Mouse (Mus musculus): Measurements from ENCODE around the gene Cpne2. TPM values are rescaled to one million over a fixed set of nuclear protein-coding genes. Genes with fewer than 3 reads are reported as not detected.

The Cpne2 gene
- polyA plus RNA-seq, 1 experiment = 45.7 TPM

DNA sequence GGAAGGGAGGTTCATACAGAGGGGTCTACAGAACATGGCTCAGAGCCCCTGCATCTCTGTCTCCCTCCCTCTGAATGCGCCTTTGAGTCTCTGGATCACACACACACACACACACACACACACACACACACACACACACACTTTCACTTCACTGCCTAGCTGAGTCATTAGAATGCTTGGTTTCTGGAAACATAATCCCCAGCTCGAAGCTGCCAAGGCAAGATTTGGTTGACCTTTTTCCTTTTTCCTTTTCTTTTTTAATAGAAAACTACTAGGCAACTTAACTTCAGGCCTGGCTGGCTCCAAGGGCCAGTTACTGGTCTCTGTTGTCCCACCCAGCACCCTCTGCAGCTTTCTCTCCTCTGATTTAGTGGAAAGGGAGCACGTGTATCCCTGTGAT lies 16.0 kb upstream of the Cpne2 start:
- no peak for TF ChIP-seq CTCF (IDR thresholded peaks at IDR 0.05; ENCODE audit: low read depth, low read length)
- no peak for TF ChIP-seq POLR2A (IDR thresholded peaks at IDR 0.05; ENCODE audit: borderline replicate concordance, low read depth, low read length)
- Histone ChIP-seq H3K4me1 (ENCODE audit: control insufficient read depth, insufficient read depth, low read length) (no peaks in the 10 kb centered on the region), H3K27ac (ENCODE audit: insufficient read depth, low read depth, low read length) (no peak overlapping the region), H3K4me3 (ENCODE audit: insufficient read depth, low read length) (no peak overlapping the region)

DNA sequence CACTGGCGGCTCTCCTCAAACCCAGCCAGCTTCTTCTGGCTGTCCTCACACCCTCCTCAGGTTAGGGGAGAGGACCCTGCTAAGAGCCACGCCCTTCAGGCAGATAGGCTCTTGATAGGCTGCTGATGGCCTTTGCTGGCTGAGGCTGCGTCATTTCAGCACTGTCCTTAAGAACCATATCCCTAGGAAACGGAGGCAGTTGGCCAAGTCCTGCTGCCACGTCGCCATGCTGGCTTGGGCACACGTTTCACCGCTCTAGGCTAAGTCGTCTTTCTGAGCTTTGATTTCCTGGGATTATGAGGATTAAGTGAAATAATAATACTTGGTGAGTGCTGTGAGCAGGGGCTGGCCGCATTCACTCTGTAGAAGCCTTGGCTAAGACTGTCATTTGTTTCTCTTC lies 14.5 kb upstream of the Cpne2 start:
- H3K4me1 ChIP-seq (ENCODE audit: control insufficient read depth, insufficient read depth, low read length) = no peaks in the 10 kb centered on the region
- TF ChIP-seq POLR2A (IDR thresholded peaks at IDR 0.05; ENCODE audit: borderline replicate concordance, low read depth, low read length) = no peak
- TF ChIP-seq CTCF (IDR thresholded peaks at IDR 0.05; ENCODE audit: low read depth, low read length) = no peak
- no peak overlapping the region for H3K27ac ChIP-seq (ENCODE audit: insufficient read depth, low read depth, low read length)
- H3K4me3 ChIP-seq (ENCODE audit: insufficient read depth, low read length) = no peak overlapping the region

DNA sequence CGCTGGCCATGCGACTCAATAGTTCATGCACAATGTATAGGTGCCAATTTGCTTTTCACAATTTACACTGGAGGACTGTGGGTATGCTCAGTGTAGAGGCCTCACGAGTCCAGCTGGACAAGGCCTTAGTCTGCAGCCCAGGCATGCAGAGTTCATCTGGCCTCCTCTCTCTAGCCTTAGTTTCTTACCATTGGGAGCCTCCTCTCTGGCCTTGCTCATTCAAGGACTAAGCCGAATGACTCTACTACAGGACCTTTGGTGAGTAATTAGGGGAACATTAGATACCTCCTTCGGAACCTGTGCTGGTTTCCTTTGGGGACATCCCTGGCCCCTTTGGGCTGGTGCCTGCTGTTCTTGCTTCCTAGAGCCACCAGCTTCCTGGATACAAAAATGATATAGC lies 13.8 kb upstream of the Cpne2 start:
- TF ChIP-seq CTCF (IDR thresholded peaks at IDR 0.05; ENCODE audit: low read depth, low read length) (no peak), POLR2A (IDR thresholded peaks at IDR 0.05; ENCODE audit: borderline replicate concordance, low read depth, low read length) (no peak)

DNA sequence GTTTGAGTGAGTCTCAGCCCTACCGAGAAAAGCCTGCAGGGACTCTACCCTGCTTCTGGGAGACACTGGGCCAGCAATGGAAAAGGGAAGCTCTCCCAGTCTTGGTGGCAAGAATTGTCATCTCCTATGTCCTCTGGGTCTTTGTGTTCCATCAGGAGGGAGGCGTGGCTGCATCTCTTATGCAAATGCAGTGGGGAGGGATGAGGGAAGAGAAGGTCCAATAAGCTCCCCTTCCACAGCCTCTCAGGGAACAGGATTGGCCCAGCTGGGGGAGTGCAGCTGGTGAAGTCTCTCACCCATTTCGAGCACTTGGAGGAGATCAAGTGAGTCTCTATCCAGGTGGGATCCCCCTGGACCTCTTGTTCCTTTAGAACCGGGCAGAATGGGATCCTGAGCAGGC lies 11.3 kb upstream of the Cpne2 start:
- Histone ChIP-seq H3K4me1 (ENCODE audit: control insufficient read depth, insufficient read depth, low read length) (no peaks in the 10 kb centered on the region), H3K27ac (ENCODE audit: insufficient read depth, low read depth, low read length) (no peak overlapping the region), H3K4me3 (ENCODE audit: insufficient read depth, low read length) (no peak overlapping the region)
- no peak for TF ChIP-seq CTCF (IDR thresholded peaks at IDR 0.05; ENCODE audit: low read depth, low read length)
- TF ChIP-seq POLR2A (IDR thresholded peaks at IDR 0.05; ENCODE audit: borderline replicate concordance, low read depth, low read length) = no peak

More for the DNA sequence above, 13.8 kb upstream of the Cpne2 start:
- H3K27ac ChIP-seq (ENCODE audit: insufficient read depth, low read depth, low read length) = no peak overlapping the region
- H3K4me1 ChIP-seq (ENCODE audit: control insufficient read depth, insufficient read depth, low read length) = no peaks in the 10 kb centered on the region
- no peak overlapping the region for H3K4me3 ChIP-seq (ENCODE audit: insufficient read depth, low read length)

DNA sequence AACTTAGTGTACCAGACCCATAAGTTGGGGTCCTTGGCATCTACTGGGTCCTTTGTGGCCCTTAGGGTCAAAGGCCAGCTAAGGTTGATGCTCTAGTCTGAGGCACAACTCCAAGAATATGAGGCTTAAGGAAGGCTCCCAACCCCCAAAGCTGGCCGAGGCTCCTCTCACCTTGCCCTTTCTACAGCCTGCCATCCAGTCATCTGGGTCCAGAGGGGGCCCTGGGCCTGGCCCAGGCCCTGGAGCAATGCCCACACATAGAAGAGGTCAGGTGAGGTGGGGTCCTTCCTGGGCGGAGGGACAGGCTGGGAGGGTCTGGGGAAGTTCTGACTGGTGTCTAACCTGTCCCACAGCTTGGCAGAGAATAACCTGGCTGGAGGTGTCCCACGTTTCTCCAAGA lies 10.3 kb upstream of the Cpne2 start:
- no peak overlapping the region for H3K27ac ChIP-seq (ENCODE audit: insufficient read depth, low read depth, low read length)
- H3K4me3 ChIP-seq (ENCODE audit: insufficient read depth, low read length) = no peak overlapping the region
- TF ChIP-seq POLR2A (IDR thresholded peaks at IDR 0.05; ENCODE audit: borderline replicate concordance, low read depth, low read length) (no peak), CTCF (IDR thresholded peaks at IDR 0.05; ENCODE audit: low read depth, low read length) (no peak)
- no peaks in the 10 kb centered on the region for H3K4me1 ChIP-seq (ENCODE audit: control insufficient read depth, insufficient read depth, low read length)

DNA sequence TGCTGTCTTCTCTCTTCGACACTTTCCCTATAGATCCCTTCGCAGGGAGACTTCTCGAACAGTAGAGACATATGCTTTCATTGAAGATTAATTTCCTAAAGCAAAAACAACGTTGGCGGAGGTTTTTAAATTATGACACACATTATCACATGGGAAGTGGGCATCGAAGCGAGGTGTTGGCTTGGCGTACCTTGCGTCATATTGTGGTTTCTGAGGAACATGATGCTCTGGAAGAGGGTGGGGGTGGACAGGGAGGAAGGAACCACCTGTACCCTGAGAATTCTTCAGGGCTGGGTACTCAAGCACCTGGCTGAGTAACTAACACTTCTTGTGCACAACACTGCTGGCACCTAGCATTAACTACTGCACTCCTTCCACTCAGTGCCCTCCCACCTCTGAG lies 8.2 kb upstream of the Cpne2 start:
- TF ChIP-seq POLR2A (IDR thresholded peaks at IDR 0.05; ENCODE audit: borderline replicate concordance, low read depth, low read length) = no peak
- TF ChIP-seq CTCF (IDR thresholded peaks at IDR 0.05; ENCODE audit: low read depth, low read length) = no peak
- no peak overlapping the region for H3K4me3 ChIP-seq (ENCODE audit: insufficient read depth, low read length)
- H3K4me1 ChIP-seq (ENCODE audit: control insufficient read depth, insufficient read depth, low read length) = no peaks in the 10 kb centered on the region
- H3K27ac ChIP-seq (ENCODE audit: insufficient read depth, low read depth, low read length) = no peak overlapping the region

DNA sequence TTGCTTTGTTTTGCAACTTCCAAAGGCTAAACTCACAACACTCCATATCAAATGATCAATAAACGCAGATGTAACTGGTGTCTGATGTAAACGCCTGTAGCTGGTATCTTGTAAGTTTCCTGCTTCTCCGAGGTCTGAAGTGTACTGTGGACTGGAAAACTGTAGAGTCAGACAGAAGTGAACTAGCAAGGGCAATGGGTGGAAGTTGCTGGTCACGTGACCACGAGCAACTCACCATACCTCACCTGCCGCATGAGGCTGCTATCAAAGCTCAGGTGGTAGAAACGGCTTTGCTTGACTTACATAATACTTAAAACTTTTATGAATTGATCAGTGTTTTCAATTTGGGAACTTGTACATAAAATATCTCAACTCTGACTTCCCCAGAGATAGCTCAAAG lies 5.6 kb upstream of the Cpne2 start:
- no peak overlapping the region for H3K4me3 ChIP-seq (ENCODE audit: insufficient read depth, low read length)
- no peak for TF ChIP-seq CTCF (IDR thresholded peaks at IDR 0.05; ENCODE audit: low read depth, low read length)
- no peak for TF ChIP-seq POLR2A (IDR thresholded peaks at IDR 0.05; ENCODE audit: borderline replicate concordance, low read depth, low read length)
- H3K27ac ChIP-seq (ENCODE audit: insufficient read depth, low read depth, low read length) = no peak overlapping the region
- H3K4me1 ChIP-seq (ENCODE audit: control insufficient read depth, insufficient read depth, low read length) = no peaks in the 10 kb centered on the region

DNA sequence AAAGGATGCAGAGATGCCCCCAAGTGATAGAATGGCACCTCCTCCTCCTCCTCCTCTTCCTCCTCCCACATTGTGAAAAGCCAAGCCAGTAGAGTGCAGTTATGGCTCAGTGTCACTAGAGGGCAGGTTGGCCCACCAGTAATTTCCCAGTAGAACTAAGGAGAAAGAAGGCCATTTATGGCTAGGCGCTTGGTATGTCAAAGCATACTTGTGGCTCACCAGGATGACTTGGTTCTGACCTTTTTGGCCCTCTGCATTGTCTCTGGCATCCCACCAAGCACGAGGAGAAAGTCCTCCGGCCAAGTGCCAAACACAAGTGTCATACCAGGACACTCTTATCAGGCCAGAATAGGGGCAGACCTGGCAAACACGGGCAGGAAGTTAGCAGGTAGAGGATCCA lies 4.5 kb upstream of the Cpne2 start:
- no peaks in the 10 kb centered on the region for H3K4me1 ChIP-seq (ENCODE audit: control insufficient read depth, insufficient read depth, low read length)
- no peak overlapping the region for H3K27ac ChIP-seq (ENCODE audit: insufficient read depth, low read depth, low read length)
- H3K4me3 ChIP-seq (ENCODE audit: insufficient read depth, low read length) = no peak overlapping the region
- TF ChIP-seq CTCF (IDR thresholded peaks at IDR 0.05; ENCODE audit: low read depth, low read length) = peak; percentile 57
- no peak for TF ChIP-seq POLR2A (IDR thresholded peaks at IDR 0.05; ENCODE audit: borderline replicate concordance, low read depth, low read length)

DNA sequence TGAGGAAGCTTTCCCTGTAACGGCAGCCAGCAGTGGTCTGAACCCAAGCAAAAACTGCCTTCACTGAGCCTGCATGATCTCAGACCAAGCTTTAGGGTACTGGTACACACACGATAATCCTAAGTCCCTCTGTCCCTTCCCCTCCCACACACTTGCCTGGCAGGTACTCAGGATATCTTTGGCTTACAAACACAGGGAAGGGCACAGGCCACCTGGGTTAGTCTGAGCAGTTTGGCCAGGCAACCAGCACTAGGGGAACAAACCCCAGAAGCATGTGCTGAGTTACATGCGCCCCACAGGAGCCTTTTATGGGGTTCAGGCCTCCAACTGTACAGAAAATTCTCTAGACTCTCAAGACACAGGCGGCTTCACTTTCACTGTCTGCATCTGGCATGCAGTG lies 2.9 kb upstream of the Cpne2 start:
- no peak overlapping the region for H3K27ac ChIP-seq (ENCODE audit: insufficient read depth, low read depth, low read length)
- H3K4me1 ChIP-seq (ENCODE audit: control insufficient read depth, insufficient read depth, low read length) = 0 out of 2 replicates have a peak, but pooled peaks cover 2% of the 10 kb centered on the region
- H3K4me3 ChIP-seq (ENCODE audit: insufficient read depth, low read length) = no peak overlapping the region
- no peak for TF ChIP-seq POLR2A (IDR thresholded peaks at IDR 0.05; ENCODE audit: borderline replicate concordance, low read depth, low read length)
- TF ChIP-seq CTCF (IDR thresholded peaks at IDR 0.05; ENCODE audit: low read depth, low read length) = no peak

DNA sequence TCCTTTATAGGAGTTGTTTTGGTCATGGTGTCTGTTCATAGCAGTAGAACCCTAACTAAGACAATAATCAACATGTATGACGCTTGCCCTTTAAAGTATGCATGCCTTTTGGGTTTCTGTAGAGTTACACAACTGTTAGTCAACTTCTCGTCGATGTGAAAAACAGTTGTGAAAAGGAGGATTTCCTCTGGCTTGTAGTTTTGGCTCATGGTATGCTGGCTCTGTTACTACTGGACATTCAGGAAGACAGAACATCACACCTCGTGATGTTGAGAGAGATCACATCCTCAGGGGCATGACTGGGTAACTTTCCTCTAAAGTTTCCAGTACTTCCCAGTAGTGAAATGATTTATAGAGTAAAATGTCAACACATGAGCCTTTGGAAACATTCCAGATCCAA lies 2.1 kb upstream of the Cpne2 start:
- Histone ChIP-seq H3K4me3 (ENCODE audit: insufficient read depth, low read length) (no peak overlapping the region), H3K27ac (ENCODE audit: insufficient read depth, low read depth, low read length) (no peak overlapping the region), H3K4me1 (ENCODE audit: control insufficient read depth, insufficient read depth, low read length) (0 out of 2 replicates have a peak, but pooled peaks cover 2% of the 10 kb centered on the region)
- TF ChIP-seq POLR2A (IDR thresholded peaks at IDR 0.05; ENCODE audit: borderline replicate concordance, low read depth, low read length) = no peak
- TF ChIP-seq CTCF (IDR thresholded peaks at IDR 0.05; ENCODE audit: low read depth, low read length) = no peak

DNA sequence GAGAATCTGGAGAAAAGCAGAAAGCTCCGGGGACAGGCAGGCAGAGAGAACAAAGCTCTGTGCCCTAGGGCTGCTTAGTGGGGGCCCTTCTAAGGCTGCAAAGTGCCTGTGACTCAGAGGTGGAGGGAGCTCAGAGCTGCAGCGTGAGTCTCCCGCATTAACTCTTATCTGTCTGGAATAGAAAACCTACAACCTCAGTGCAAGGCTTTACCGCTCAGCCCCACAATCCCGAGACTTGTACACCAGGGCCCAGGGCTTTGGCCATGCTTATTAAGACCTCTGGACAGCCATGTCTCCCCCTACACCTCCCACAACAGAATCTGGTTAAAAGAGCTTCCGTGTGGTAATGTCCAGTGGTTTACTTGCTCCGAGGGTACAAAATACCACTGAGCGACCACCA lies 790 bp upstream of the Cpne2 start:
- Histone ChIP-seq H3K27ac (ENCODE audit: insufficient read depth, low read depth, low read length) (no peak overlapping the region), H3K4me3 (ENCODE audit: insufficient read depth, low read length) (no peak overlapping the region), H3K4me1 (ENCODE audit: control insufficient read depth, insufficient read depth, low read length) (0 out of 2 replicates have a peak, but pooled peaks cover 2% of the 10 kb centered on the region)
- no peak for TF ChIP-seq POLR2A (IDR thresholded peaks at IDR 0.05; ENCODE audit: borderline replicate concordance, low read depth, low read length)
- no peak for TF ChIP-seq CTCF (IDR thresholded peaks at IDR 0.05; ENCODE audit: low read depth, low read length)

Data from bone marrow macrophage, adult 2 months (primary cell).